Mouse (Mus musculus) inflammation-experienced regulatory T-cells, adult 6 months (primary cell): Measurements from ENCODE around the gene Atg101. TPM values are rescaled to one million over a fixed set of nuclear protein-coding genes. Genes with fewer than 3 reads are reported as not detected.

Source experiments
- ATAC-seq: one replicate; pipeline ENCODE4 v1.8.0; 2017
- polyA plus RNA-seq, 3 experiments: library from polyadenylated mRNA; unstranded; fragments of 100-300 nt; shearing (Covaris generic); gene quantifications; one replicate each; pipeline ENCODE4 v1.2.1; 2017

The Atg101 gene
- polyA plus RNA-seq: 10 to 100 TPM; 39.9 to 53.6 (median 47.8) TPM

GRCm38 (mm10) chr15:101283911-101284750 is at the start of gene Atg101:
Gene Atg101, plus strand, starts transcription at chr15:101284272.
- peak; percentile 85 for ATAC-seq

GRCm38 (mm10) chr15:101234611-101235341 is 49.3 kb upstream of the Atg101 start:
- ATAC-seq: no peak

GRCm38 (mm10) chr15:101235342-101235698 is 48.8 kb upstream of the Atg101 start:
- no peak for ATAC-seq

- ATAC-seq: no peak
Measured at GRCm38 (mm10) chr15:101235728-101236327, 48.2 kb upstream of the Atg101 start.

- peak; percentile 51 for ATAC-seq
Measured at GRCm38 (mm10) chr15:101236878-101237277, 47.2 kb upstream of the Atg101 start.

GRCm38 (mm10) chr15:101238885-101239511 is 45.1 kb upstream of the Atg101 start:
- peak; percentile 33 for ATAC-seq

- ATAC-seq: no peak
Measured at GRCm38 (mm10) chr15:101239821-101240220, 44.3 kb upstream of the Atg101 start.

GRCm38 (mm10) chr15:101240799-101241204 is 43.3 kb upstream of the Atg101 start:
- ATAC-seq: peak; percentile 87

GRCm38 (mm10) chr15:101241236-101241635 is 42.8 kb upstream of the Atg101 start:
- ATAC-seq: no peak

GRCm38 (mm10) chr15:101241853-101242252 is 42.2 kb upstream of the Atg101 start:
- no peak for ATAC-seq

- ATAC-seq: no peak
Measured at GRCm38 (mm10) chr15:101242645-101243044, 41.4 kb upstream of the Atg101 start.

- no peak for ATAC-seq
Measured at GRCm38 (mm10) chr15:101244012-101244411, 40.1 kb upstream of the Atg101 start.

GRCm38 (mm10) chr15:101246231-101247154 is 37.6 kb upstream of the Atg101 start:
- peak; percentile 95 for ATAC-seq

GRCm38 (mm10) chr15:101247155-101247498 is 36.9 kb upstream of the Atg101 start:
- ATAC-seq: peak; percentile 25

- no peak for ATAC-seq
Measured at GRCm38 (mm10) chr15:101248029-101248710, 35.9 kb upstream of the Atg101 start.

- ATAC-seq: no peak
Measured at GRCm38 (mm10) chr15:101250220-101250800, 33.8 kb upstream of the Atg101 start.

GRCm38 (mm10) chr15:101251930-101252329 is 32.1 kb upstream of the Atg101 start:
- no peak for ATAC-seq

GRCm38 (mm10) chr15:101252614-101253013 is 31.5 kb upstream of the Atg101 start:
- no peak for ATAC-seq

- no peak for ATAC-seq
Measured at GRCm38 (mm10) chr15:101253563-101253885, 30.5 kb upstream of the Atg101 start.

GRCm38 (mm10) chr15:101253886-101254795 is 29.9 kb upstream of the Atg101 start, which contains the start of gene Nr4a1:
Gene Nr4a1, plus strand, starts transcription at chr15:101254269.
- peak; percentile 65 for ATAC-seq
